Mouse (Mus musculus): ENCODE results near the gene Kpna1. TPM values are rescaled to one million over a fixed set of nuclear protein-coding genes. Genes with fewer than 3 reads are reported as not detected.
"Not testable (repeated sequence)": the region's sequence is repeated elsewhere in the genome, so short reads cannot be mapped to it uniquely, and the experiment has no call there.

Gene Kpna1
- polyA plus RNA-seq, 1 experiment from 2014 or later = 85.5 TPM

GRCm38 (mm10) chr16:36057933-36058475 lies 79.5 kb downstream of the Kpna1 start:
- H3K4me3 ChIP-seq (replicated peaks; ENCODE audit: low read length) = no peak overlapping the region
- no peak overlapping the region for H3K4me2 ChIP-seq (ENCODE audit: low read length)
- H3K9ac ChIP-seq (replicated peaks; ENCODE audit: low read depth, low read length) = no peak overlapping the region
- 90% methylated on average over 8 of the region's 8 CpGs for WGBS
- ATAC-seq = no peak
- no peaks in the 10 kb centered on the region for H3K27me3 ChIP-seq (replicated peaks; ENCODE audit: control insufficient read depth, insufficient read depth, low read length)
- no peaks in the 10 kb centered on the region for H3K4me1 ChIP-seq (replicated peaks; ENCODE audit: control insufficient read depth, insufficient read depth, low read length)
- H3K9me3 ChIP-seq (ENCODE audit: control insufficient read depth, low read length) = no peaks in the 10 kb centered on the region
- H3K27ac ChIP-seq (ENCODE audit: low read length) = no peak overlapping the region
- no peaks in the 10 kb centered on the region for H3K36me3 ChIP-seq (ENCODE audit: control insufficient read depth, insufficient read depth)

DNA sequence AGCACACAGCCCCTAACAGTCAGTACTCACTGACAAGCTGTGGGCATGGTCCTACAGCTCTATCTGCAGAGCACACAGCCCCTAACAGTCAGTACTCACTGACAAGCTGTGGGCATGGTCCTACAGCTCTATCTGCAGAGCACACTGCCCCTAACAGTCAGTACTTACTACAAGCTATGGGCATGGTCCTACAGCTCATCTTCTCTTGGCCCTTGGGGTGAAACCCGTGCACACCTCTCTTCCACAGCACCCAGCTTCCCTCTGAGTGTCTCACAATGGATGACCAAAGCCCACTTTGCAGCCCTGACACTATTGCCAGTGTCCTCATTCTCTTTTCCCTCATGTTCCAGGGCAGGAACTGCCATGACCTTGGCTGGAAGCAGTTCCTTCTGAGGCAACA lies 84.0 kb downstream of the Kpna1 start:
- not testable (repeated sequence) for ATAC-seq; H3K9me3 ChIP-seq (ENCODE audit: control insufficient read depth, low read length); H3K9ac ChIP-seq (replicated peaks; ENCODE audit: low read depth, low read length); H3K4me3 ChIP-seq (replicated peaks; ENCODE audit: low read length); H3K4me2 ChIP-seq (ENCODE audit: low read length); H3K4me1 ChIP-seq (replicated peaks; ENCODE audit: control insufficient read depth, insufficient read depth, low read length); H3K27me3 ChIP-seq (replicated peaks; ENCODE audit: control insufficient read depth, insufficient read depth, low read length); H3K36me3 ChIP-seq (ENCODE audit: control insufficient read depth, insufficient read depth); H3K27ac ChIP-seq (ENCODE audit: low read length)
- WGBS = 84% methylated on average over 1 of the region's 1 CpGs

- peaks cover 1% of the 10 kb centered on the region for H3K4me1 ChIP-seq (replicated peaks; ENCODE audit: control insufficient read depth, insufficient read depth, low read length)
- WGBS = 66% methylated on average over 2 of the region's 2 CpGs
- H3K9ac ChIP-seq (replicated peaks; ENCODE audit: low read depth, low read length) = no peak overlapping the region
- H3K4me3 ChIP-seq (replicated peaks; ENCODE audit: low read length) = no peak overlapping the region
- H3K4me2 ChIP-seq (ENCODE audit: low read length) = no peak overlapping the region
- no peak overlapping the region for H3K27ac ChIP-seq (ENCODE audit: low read length)
- no peaks in the 10 kb centered on the region for H3K9me3 ChIP-seq (ENCODE audit: control insufficient read depth, low read length)
- H3K27me3 ChIP-seq (replicated peaks; ENCODE audit: control insufficient read depth, insufficient read depth, low read length) = no peaks in the 10 kb centered on the region
- H3K36me3 ChIP-seq (ENCODE audit: control insufficient read depth, insufficient read depth) = no peaks in the 10 kb centered on the region
- ATAC-seq = no peak
Measured at GRCm38 (mm10) chr16:36063315-36063714, 84.8 kb downstream of the Kpna1 start.

- Histone ChIP-seq H3K36me3 (ENCODE audit: control insufficient read depth, insufficient read depth) (no peaks in the 10 kb centered on the region), H3K27ac (ENCODE audit: low read length) (no peak overlapping the region), H3K27me3 (replicated peaks; ENCODE audit: control insufficient read depth, insufficient read depth, low read length) (no peaks in the 10 kb centered on the region), H3K4me2 (ENCODE audit: low read length) (no peak overlapping the region), H3K9me3 (ENCODE audit: control insufficient read depth, low read length) (no peaks in the 10 kb centered on the region), H3K9ac (replicated peaks; ENCODE audit: low read depth, low read length) (no peak overlapping the region), H3K4me3 (replicated peaks; ENCODE audit: low read length) (no peak overlapping the region), H3K4me1 (replicated peaks; ENCODE audit: control insufficient read depth, insufficient read depth, low read length) (peaks cover 16% of the 10 kb centered on the region)
- 87% methylated on average over 5 of the region's 5 CpGs for WGBS
- no peak for ATAC-seq
Measured at GRCm38 (mm10) chr16:36064904-36065303, 86.4 kb downstream of the Kpna1 start.

- no peak overlapping the region for H3K4me3 ChIP-seq (replicated peaks; ENCODE audit: low read length)
- no peak overlapping the region for H3K27ac ChIP-seq (ENCODE audit: low read length)
- 76% methylated on average over 2 of the region's 2 CpGs for WGBS
- no peak for ATAC-seq
- H3K36me3 ChIP-seq (ENCODE audit: control insufficient read depth, insufficient read depth) = no peaks in the 10 kb centered on the region
- H3K9ac ChIP-seq (replicated peaks; ENCODE audit: low read depth, low read length) = no peak overlapping the region
- H3K27me3 ChIP-seq (replicated peaks; ENCODE audit: control insufficient read depth, insufficient read depth, low read length) = no peaks in the 10 kb centered on the region
- no peaks in the 10 kb centered on the region for H3K9me3 ChIP-seq (ENCODE audit: control insufficient read depth, low read length)
- H3K4me2 ChIP-seq (ENCODE audit: low read length) = no peak overlapping the region
- H3K4me1 ChIP-seq (replicated peaks; ENCODE audit: control insufficient read depth, insufficient read depth, low read length) = peaks cover 27% of the 10 kb centered on the region
Measured at GRCm38 (mm10) chr16:36067694-36068093, 89.1 kb downstream of the Kpna1 start.

DNA sequence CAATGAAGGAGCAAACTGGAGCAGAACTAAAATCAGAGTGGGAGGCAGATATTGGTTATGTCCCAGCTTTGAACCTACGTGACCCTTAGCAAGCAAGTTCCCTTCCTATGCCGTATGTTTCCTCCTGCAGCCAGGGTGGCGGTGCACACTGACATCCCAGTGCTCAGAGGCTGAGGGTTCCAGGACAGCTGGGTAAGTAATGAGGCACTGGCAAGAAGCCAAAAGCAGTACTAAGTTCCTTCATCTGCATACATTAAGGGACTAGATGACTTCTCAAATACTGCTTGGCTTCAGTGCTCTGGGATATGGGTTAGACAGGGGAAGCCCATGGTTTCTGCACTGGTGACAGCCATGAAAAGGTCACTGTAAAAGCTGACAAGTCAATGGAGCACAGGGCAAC lies 89.8 kb downstream of the Kpna1 start:
- H3K4me1 ChIP-seq (replicated peaks; ENCODE audit: control insufficient read depth, insufficient read depth, low read length) = peaks cover 29% of the 10 kb centered on the region
- no peak overlapping the region for H3K9ac ChIP-seq (replicated peaks; ENCODE audit: low read depth, low read length)
- no peak for ATAC-seq
- WGBS = 35% methylated on average over 3 of the region's 3 CpGs
- H3K9me3 ChIP-seq (ENCODE audit: control insufficient read depth, low read length) = no peaks in the 10 kb centered on the region
- H3K36me3 ChIP-seq (ENCODE audit: control insufficient read depth, insufficient read depth) = no peaks in the 10 kb centered on the region
- no peaks in the 10 kb centered on the region for H3K27me3 ChIP-seq (replicated peaks; ENCODE audit: control insufficient read depth, insufficient read depth, low read length)
- H3K27ac ChIP-seq (ENCODE audit: low read length) = no peak overlapping the region
- no peak overlapping the region for H3K4me3 ChIP-seq (replicated peaks; ENCODE audit: low read length)
- H3K4me2 ChIP-seq (ENCODE audit: low read length) = no peak overlapping the region

- H3K9ac ChIP-seq (replicated peaks; ENCODE audit: low read depth, low read length) = no peak overlapping the region
- peak overlapping the region; percentile 89 for H3K4me2 ChIP-seq (ENCODE audit: low read length)
- whole genome bisulfite sequencing = 34% methylated on average over 9 of the region's 9 CpGs
- H3K4me1 ChIP-seq (replicated peaks; ENCODE audit: control insufficient read depth, insufficient read depth, low read length) = peaks cover 29% of the 10 kb centered on the region
- ATAC-seq = no peak
- no peaks in the 10 kb centered on the region for H3K36me3 ChIP-seq (ENCODE audit: control insufficient read depth, insufficient read depth)
- no peaks in the 10 kb centered on the region for H3K27me3 ChIP-seq (replicated peaks; ENCODE audit: control insufficient read depth, insufficient read depth, low read length)
- no peaks in the 10 kb centered on the region for H3K9me3 ChIP-seq (ENCODE audit: control insufficient read depth, low read length)
- H3K27ac ChIP-seq (ENCODE audit: low read length) = no peak overlapping the region
- peak overlapping the region; percentile 19 for H3K4me3 ChIP-seq (replicated peaks; ENCODE audit: low read length)
Measured at GRCm38 (mm10) chr16:36069819-36070575, 91.4 kb downstream of the Kpna1 start.

- Histone ChIP-seq H3K4me1 (replicated peaks; ENCODE audit: control insufficient read depth, insufficient read depth, low read length) (peaks cover 29% of the 10 kb centered on the region), H3K27ac (ENCODE audit: low read length) (peak overlapping the region; percentile 100), H3K27me3 (replicated peaks; ENCODE audit: control insufficient read depth, insufficient read depth, low read length) (no peaks in the 10 kb centered on the region), H3K9me3 (ENCODE audit: control insufficient read depth, low read length) (no peaks in the 10 kb centered on the region), H3K9ac (replicated peaks; ENCODE audit: low read depth, low read length) (peak overlapping the region; percentile 90), H3K4me2 (ENCODE audit: low read length) (peak overlapping the region; percentile 89), H3K36me3 (ENCODE audit: control insufficient read depth, insufficient read depth) (no peaks in the 10 kb centered on the region), H3K4me3 (replicated peaks; ENCODE audit: low read length) (peak overlapping the region; percentile 91)
- no peak for ATAC-seq
- 0% methylated on average over 16 of the region's 16 CpGs for WGBS
Measured at GRCm38 (mm10) chr16:36071071-36071449, 92.5 kb downstream of the Kpna1 start.

DNA sequence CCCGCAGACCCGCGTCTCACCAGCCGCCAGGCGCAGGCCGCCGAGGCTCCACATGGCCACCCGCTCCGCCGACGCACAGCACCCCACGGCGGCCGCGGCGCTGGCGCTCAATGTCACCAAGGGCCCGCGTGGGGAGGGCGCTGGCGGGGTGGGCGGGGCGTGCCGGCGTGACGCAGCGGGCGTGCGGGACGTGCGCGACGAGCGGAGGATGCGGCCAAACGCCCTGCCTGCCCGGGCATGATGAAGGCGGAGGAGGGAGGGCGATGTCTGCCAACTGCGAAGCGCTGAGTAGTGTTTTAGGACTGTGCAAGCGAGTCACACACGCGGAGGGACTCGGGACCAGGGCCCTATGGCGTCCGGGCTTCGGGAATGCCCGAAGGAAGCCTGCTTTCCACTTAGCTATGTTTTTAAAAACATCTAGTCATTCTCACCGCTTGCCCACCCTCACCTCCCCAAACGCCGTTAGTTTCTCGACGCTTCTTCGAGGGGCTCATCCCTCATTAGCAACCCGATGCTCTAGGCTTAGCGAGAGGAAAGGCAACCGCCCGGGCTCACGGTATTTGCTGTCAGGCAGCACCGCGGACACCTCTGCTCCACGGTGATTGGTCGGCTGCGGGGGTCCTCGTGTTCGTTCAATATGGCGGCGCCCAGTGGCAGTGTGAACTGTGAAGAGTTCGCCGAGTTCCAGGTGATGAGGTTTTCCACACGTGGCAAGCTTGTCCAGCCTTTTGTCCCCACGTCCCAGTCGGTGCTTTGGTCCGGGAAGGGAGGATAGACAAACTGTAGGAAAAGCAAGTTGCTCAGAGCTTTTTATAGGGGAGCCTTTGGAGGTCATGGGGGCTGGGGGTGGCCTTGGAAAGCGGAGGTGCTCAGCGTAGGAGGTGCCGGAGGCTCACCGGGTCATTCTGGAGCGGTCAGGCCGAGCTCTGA lies 93.2 kb downstream of the Kpna1 start, which contains the start of the genes Fam162a and Ccdc58:
Gene Fam162a (minus strand): TSS at position 145 of the 930 bp plus-strand sequence.
Gene Ccdc58 (plus strand): TSS at position 236 of the 930 bp plus-strand sequence.
- no peaks in the 10 kb centered on the region for H3K36me3 ChIP-seq (ENCODE audit: control insufficient read depth, insufficient read depth)
- H3K4me2 ChIP-seq (ENCODE audit: low read length) = peak within 1 kb of the TSS; percentile 89
- peak; percentile 97 for ATAC-seq
- WGBS = under 1% methylated on average over 80 of the region's 81 CpGs
- peaks cover 29% of the 10 kb centered on the region for H3K4me1 ChIP-seq (replicated peaks; ENCODE audit: control insufficient read depth, insufficient read depth, low read length)
- no peaks in the 10 kb centered on the region for H3K9me3 ChIP-seq (ENCODE audit: control insufficient read depth, low read length)
- peak within 1 kb of the TSS; percentile 90 for H3K9ac ChIP-seq (replicated peaks; ENCODE audit: low read depth, low read length)
- H3K27me3 ChIP-seq (replicated peaks; ENCODE audit: control insufficient read depth, insufficient read depth, low read length) = no peaks in the 10 kb centered on the region
- H3K4me3 ChIP-seq (replicated peaks; ENCODE audit: low read length) = peak within 1 kb of the TSS; percentile 91
- peak within 1 kb of the TSS; percentile 100 for H3K27ac ChIP-seq (ENCODE audit: low read length)
